Mouse (Mus musculus) neural tube, embryonic 15.5 days (tissue): Measurements from ENCODE around the gene Terb2. TPM values are rescaled to one million over a fixed set of nuclear protein-coding genes. Genes with fewer than 3 reads are reported as not detected.
A peak's percentile ranks its signal among the peaks of the same experiment; 100 is the strongest.
"Not testable (repeated sequence)": the region's sequence is repeated elsewhere in the genome, so short reads cannot be mapped to it uniquely, and the experiment has no call there.

Source experiments
- ATAC-seq: fragments of 200-750 bp; cut with Nextera tagmentation; 2 replicates; pipeline ENCODE4 v1.8.0; 2017; ENCODE audit warnings: mild to moderate bottlenecking, moderate TSS enrichment, moderate library complexity; ENCODE audit not compliant: low FRiP score
- H3K27ac ChIP-seq: fragments of 300-500 bp; sonication (generic); replicated peaks from 2 replicates; pipeline ENCODE4 v1.5.1; 2015; ENCODE audit warnings: mild to moderate bottlenecking, inconsistent platforms
- H3K27me3 ChIP-seq: fragments of 300-500 bp; sonication (generic); replicated peaks from 2 replicates; pipeline ENCODE4 v1.6.1; 2015; ENCODE audit warnings: inconsistent platforms
- H3K36me3 ChIP-seq: fragments of 300-500 bp; sonication (generic); 2 replicates; pipeline ENCODE4 v1.6.1; 2015; ENCODE audit warnings: inconsistent platforms
- H3K4me1 ChIP-seq: fragments of 300-500 bp; sonication (generic); 2 replicates; pipeline ENCODE4 v1.6.1; 2015; ENCODE audit warnings: inconsistent platforms
- H3K4me2 ChIP-seq: fragments of 300-500 bp; sonication (generic); 2 replicates; pipeline ENCODE4 v1.6.1; 2015; ENCODE audit warnings: inconsistent platforms, mild to moderate bottlenecking, moderate library complexity
- H3K4me3 ChIP-seq: fragments of 300-500 bp; sonication (generic); replicated peaks from 2 replicates; pipeline ENCODE4 v1.5.1; 2015; ENCODE audit warnings: mild to moderate bottlenecking, inconsistent platforms
- H3K9ac ChIP-seq: fragments of 300-500 bp; sonication (generic); replicated peaks from 2 replicates; pipeline ENCODE4 v1.6.1; 2015; ENCODE audit warnings: mild to moderate bottlenecking, inconsistent platforms
- H3K9me3 ChIP-seq: fragments of 300-500 bp; sonication (generic); replicated peaks from 2 replicates; pipeline ENCODE4 v1.6.1; 2016; ENCODE audit warnings: inconsistent platforms
- WGBS: fragments of 180-500 bp; shearing (Covaris S2); methylation state at CpG from one replicate; pipeline ENCODE4 v1.1.7; 2015; ENCODE audit warnings: mixed read lengths; 5-methylcytosine and 5-hydroxymethylcytosine counted together
- polyA plus RNA-seq: library from polyadenylated mRNA; unstranded; fragments of >200 nt; fragmentation: Nextera tagmentation; extraction: Ambion mirVana; gene quantifications from 2 replicates; pipeline ENCODE4 v1.2.1, GENCODE M21; 2015

Terb2 gene
- polyA plus RNA-seq, 1 experiment from 2014 or later = not detected

DNA sequence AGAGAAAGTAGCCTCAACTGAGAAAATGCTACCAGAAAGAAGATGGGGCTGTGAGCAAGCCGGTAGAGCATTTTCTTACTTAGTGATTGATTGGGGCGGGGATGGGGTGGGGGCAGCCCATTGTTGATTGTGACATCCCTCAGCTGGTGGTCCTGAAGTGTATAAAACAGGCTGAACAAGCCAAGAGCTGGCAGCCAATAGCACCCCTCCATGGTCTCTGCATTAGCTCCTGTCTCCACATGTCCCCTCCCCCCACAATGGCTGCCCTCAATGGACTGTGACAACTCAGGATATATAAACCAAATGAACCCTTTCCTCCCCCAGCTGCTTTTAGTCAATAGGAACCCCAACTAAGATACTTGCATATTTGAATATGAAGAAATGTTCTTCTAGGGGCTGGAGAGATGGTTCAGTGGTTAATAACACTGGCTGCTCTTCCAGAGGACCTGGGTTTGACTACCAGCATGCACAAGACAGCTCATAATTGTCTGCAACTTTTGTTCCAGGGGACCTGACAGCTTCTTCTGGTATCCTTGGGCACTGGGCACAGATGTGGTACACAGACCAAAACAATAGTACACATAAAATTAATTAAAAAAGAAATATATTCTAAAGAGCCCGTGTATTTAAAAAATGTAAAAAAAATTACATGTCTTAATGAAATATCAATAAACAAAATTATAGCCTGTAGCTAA lies 24.6 kb downstream of the Terb2 start:
- H3K27ac ChIP-seq = no peak overlapping the region
- H3K4me3 ChIP-seq = no peak overlapping the region
- ATAC-seq = no peak
- no peaks in the 10 kb centered on the region for H3K4me1 ChIP-seq
- no peaks in the 10 kb centered on the region for H3K27me3 ChIP-seq
- 40% methylated on average over 3 of the region's 3 CpGs for WGBS
- no peak overlapping the region for H3K4me2 ChIP-seq
- H3K36me3 ChIP-seq = no peaks in the 10 kb centered on the region
- no peaks in the 10 kb centered on the region for H3K9me3 ChIP-seq
- H3K9ac ChIP-seq = no peak overlapping the region

- not testable (repeated sequence) for H3K9me3 ChIP-seq, H3K4me3 ChIP-seq, H3K9ac ChIP-seq, H3K4me1 ChIP-seq, H3K27me3 ChIP-seq, ATAC-seq, H3K27ac ChIP-seq, H3K36me3 ChIP-seq, H3K4me2 ChIP-seq
- 97% methylated on average over 4 of the region's 4 CpGs for WGBS
Observed at GRCm38 (mm10) chr2:122217075-122217474, 31.0 kb downstream of the Terb2 start.

DNA sequence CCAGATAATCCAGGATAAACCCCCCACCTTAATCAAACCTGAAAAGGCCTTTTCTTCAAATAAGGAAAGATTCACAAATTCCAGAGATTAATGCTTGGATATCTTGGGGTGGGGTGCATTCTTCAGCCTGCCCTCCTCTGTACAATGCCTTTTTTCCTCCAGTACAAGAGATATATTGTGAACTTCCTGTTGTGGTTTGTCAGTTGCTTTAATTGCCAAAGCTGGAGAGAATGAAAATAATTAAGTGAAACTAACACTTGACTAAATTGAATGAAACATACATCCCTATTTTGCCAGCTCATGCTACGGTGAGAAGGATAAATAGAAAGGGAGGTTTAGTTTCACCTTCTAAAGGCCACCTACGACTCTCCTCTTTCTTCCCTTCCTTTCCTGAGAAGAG lies 32.2 kb downstream of the Terb2 start:
- no peak overlapping the region for H3K4me3 ChIP-seq
- H3K36me3 ChIP-seq = no peaks in the 10 kb centered on the region
- H3K27ac ChIP-seq = no peak overlapping the region
- H3K27me3 ChIP-seq = no peaks in the 10 kb centered on the region
- no peaks in the 10 kb centered on the region for H3K4me1 ChIP-seq
- whole genome bisulfite sequencing = 77% methylated on average over 2 of the region's 2 CpGs
- no peak for ATAC-seq
- no peaks in the 10 kb centered on the region for H3K9me3 ChIP-seq
- no peak overlapping the region for H3K4me2 ChIP-seq
- H3K9ac ChIP-seq = no peak overlapping the region

GRCm38 (mm10) chr2:122221378-122221777 lies 35.3 kb downstream of the Terb2 start:
- Histone ChIP-seq H3K4me2 (no peak overlapping the region), H3K4me1 (no peaks in the 10 kb centered on the region), H3K27me3 (no peaks in the 10 kb centered on the region), H3K27ac (no peak overlapping the region), H3K9me3 (no peaks in the 10 kb centered on the region), H3K4me3 (no peak overlapping the region), H3K36me3 (no peaks in the 10 kb centered on the region), H3K9ac (no peak overlapping the region)
- ATAC-seq = no peak
- 79% methylated on average over 4 of the region's 4 CpGs for WGBS

GRCm38 (mm10) chr2:122221798-122222197 lies 35.7 kb downstream of the Terb2 start:
- H3K27me3 ChIP-seq = no peaks in the 10 kb centered on the region
- H3K4me3 ChIP-seq = no peak overlapping the region
- H3K36me3 ChIP-seq = no peaks in the 10 kb centered on the region
- H3K27ac ChIP-seq = no peak overlapping the region
- no peaks in the 10 kb centered on the region for H3K4me1 ChIP-seq
- H3K9me3 ChIP-seq = no peaks in the 10 kb centered on the region
- 33% methylated on average over 5 of the region's 5 CpGs for WGBS
- no peak for ATAC-seq
- H3K9ac ChIP-seq = no peak overlapping the region
- H3K4me2 ChIP-seq = no peak overlapping the region

- no peaks in the 10 kb centered on the region for H3K36me3 ChIP-seq
- 92% methylated on average over 5 of the region's 5 CpGs for WGBS
- no peak overlapping the region for H3K4me2 ChIP-seq
- no peak overlapping the region for H3K27ac ChIP-seq
- no peaks in the 10 kb centered on the region for H3K27me3 ChIP-seq
- no peak for ATAC-seq
- no peak overlapping the region for H3K4me3 ChIP-seq
- H3K4me1 ChIP-seq = no peaks in the 10 kb centered on the region
- H3K9me3 ChIP-seq = no peaks in the 10 kb centered on the region
- no peak overlapping the region for H3K9ac ChIP-seq
Observed at GRCm38 (mm10) chr2:122222272-122222671, 36.2 kb downstream of the Terb2 start.

DNA sequence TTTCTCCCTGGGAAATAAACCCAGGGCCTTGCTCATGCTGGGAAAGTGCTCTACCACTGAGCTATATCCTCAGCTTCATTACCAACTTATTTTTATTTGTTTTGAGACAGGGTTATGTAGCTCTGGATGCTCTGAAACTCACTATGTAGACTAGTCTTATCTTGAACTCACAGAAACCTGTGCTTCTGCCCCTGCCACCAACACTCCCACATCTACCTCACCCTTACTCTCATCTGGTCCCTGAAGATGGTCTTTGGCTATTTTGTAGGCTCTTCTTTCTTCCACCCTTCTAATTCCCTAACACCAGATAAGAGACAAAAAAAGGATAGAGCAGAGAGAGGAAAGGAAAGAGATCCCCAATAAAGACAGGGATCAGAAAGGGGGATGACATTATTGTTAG lies 37.6 kb downstream of the Terb2 start:
- H3K36me3 ChIP-seq = no peaks in the 10 kb centered on the region
- H3K9ac ChIP-seq = no peak overlapping the region
- H3K27ac ChIP-seq = no peak overlapping the region
- ATAC-seq = no peak
- no peak overlapping the region for H3K4me2 ChIP-seq
- H3K4me3 ChIP-seq = no peak overlapping the region
- no peaks in the 10 kb centered on the region for H3K4me1 ChIP-seq
- H3K27me3 ChIP-seq = no peaks in the 10 kb centered on the region
- H3K9me3 ChIP-seq = no peaks in the 10 kb centered on the region

GRCm38 (mm10) chr2:122230395-122230794 lies 44.3 kb downstream of the Terb2 start:
- H3K9me3 ChIP-seq = no peaks in the 10 kb centered on the region
- WGBS = 86% methylated on average over 6 of the region's 6 CpGs
- no peak overlapping the region for H3K4me3 ChIP-seq
- peaks cover 11% of the 10 kb centered on the region; the same call in 1 of the 2 replicates for H3K4me1 ChIP-seq
- no peaks in the 10 kb centered on the region for H3K27me3 ChIP-seq
- ATAC-seq = no peak
- no peak overlapping the region for H3K4me2 ChIP-seq
- no peaks in the 10 kb centered on the region for H3K36me3 ChIP-seq
- H3K27ac ChIP-seq = no peak overlapping the region
- no peak overlapping the region for H3K9ac ChIP-seq

GRCm38 (mm10) chr2:122231616-122232015 lies 45.5 kb downstream of the Terb2 start:
- H3K36me3 ChIP-seq = no peaks in the 10 kb centered on the region
- no peak overlapping the region for H3K27ac ChIP-seq
- peaks cover 11% of the 10 kb centered on the region; the same call in 1 of the 2 replicates for H3K4me1 ChIP-seq
- H3K9me3 ChIP-seq = no peaks in the 10 kb centered on the region
- no peaks in the 10 kb centered on the region for H3K27me3 ChIP-seq
- H3K4me2 ChIP-seq = no peak overlapping the region
- H3K9ac ChIP-seq = no peak overlapping the region
- no peak for ATAC-seq
- H3K4me3 ChIP-seq = no peak overlapping the region
- 70% methylated on average over 9 of the region's 9 CpGs for WGBS

GRCm38 (mm10) chr2:122233341-122233740 lies 47.3 kb downstream of the Terb2 start:
- Histone ChIP-seq H3K27ac (no peak overlapping the region), H3K4me1 (peaks cover 11% of the 10 kb centered on the region; the same call in 1 of the 2 replicates), H3K9ac (no peak overlapping the region), H3K4me2 (peak overlapping the region; percentile 85), H3K27me3 (no peaks in the 10 kb centered on the region), H3K36me3 (no peaks in the 10 kb centered on the region), H3K9me3 (no peaks in the 10 kb centered on the region), H3K4me3 (peak overlapping the region; percentile 62)
- peak; percentile 0; the same call in 1 of the 2 replicates for ATAC-seq
- 62% methylated on average over 5 of the region's 5 CpGs for WGBS

DNA sequence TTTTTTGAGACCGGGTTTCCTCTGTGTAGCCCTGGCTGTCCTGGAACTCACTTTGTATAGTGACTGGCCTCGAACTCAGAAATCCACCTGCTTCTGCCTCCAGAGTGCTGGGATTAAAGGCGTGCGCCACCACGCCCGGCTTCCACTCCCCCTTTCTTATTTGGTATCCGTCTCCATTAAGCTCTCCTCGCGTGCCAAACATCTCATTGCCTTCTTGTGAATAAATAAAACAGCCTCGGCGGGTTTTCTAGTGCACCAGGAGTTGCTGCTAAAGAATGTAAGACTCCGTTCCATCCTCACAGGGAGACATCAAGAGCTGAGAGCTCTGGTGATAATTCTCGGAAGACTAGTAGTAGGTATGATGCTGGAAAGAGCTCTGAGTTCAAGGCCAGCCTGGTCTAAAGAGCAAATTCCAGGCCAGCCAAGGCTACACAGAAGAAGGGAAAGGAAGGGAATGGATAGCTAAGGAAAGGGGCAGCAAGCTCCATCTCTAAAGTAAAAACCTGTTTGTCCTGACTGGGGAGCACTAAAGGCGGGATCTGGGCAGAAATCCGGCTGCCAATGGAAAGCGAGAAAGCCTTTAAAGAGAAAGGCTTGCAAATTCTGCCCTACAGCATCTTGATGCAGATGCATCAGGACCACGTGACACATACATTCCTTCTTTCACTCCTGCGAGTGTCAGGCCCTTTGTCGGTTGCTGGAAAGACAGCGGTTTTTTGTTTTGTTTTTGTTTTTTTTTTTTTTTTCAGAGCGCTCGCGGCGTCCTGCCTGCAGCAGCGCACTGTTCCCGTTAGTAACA lies 47.9 kb downstream of the Terb2 start:
- Histone ChIP-seq H3K36me3 (no peaks in the 10 kb centered on the region), H3K4me1 (peaks cover 11% of the 10 kb centered on the region; the same call in 1 of the 2 replicates), H3K9me3 (no peaks in the 10 kb centered on the region), H3K4me3 (peak overlapping the region; percentile 62), H3K4me2 (peak overlapping the region; percentile 85), H3K27me3 (no peaks in the 10 kb centered on the region), H3K27ac (peak overlapping the region; percentile 82), H3K9ac (peak overlapping the region; percentile 57)
- ATAC-seq = peak; percentile 62
- 4% methylated on average over 26 of the region's 26 CpGs for WGBS
